Mouse (Mus musculus) liver, adult 2 months (tissue): ENCODE measurements around the gene Hlf. TPM values are rescaled to one million over a fixed set of nuclear protein-coding genes. Genes with fewer than 3 reads are reported as not detected.

Experiments used
- DNase-seq: peaks from one replicate; pipeline ENCODE4 v3.0.0-alpha.2; 2011; ENCODE audit warnings: low read depth, low spot score; ENCODE audit errors: extremely low read depth
- H3K27ac ChIP-seq: fragments of 200-500 bp; replicated peaks from 2 replicates; pipeline ENCODE4 v1.5.1; 2012; ENCODE audit warnings: low read depth, mild to moderate bottlenecking, control low read depth, inconsistent platforms, low read length; ENCODE audit not compliant: insufficient read depth
- H3K27me3 ChIP-seq: fragments of 200-500 bp; 2 replicates; pipeline ENCODE4 v1.6.1; 2012; ENCODE audit warnings: mild to moderate bottlenecking, moderate library complexity, low read length, inconsistent platforms; ENCODE audit not compliant: control insufficient read depth, insufficient read depth
- H3K36me3 ChIP-seq: fragments of 200-500 bp; 2 replicates; pipeline ENCODE4 v1.6.1; 2012; ENCODE audit warnings: low read length, inconsistent platforms; ENCODE audit not compliant: control insufficient read depth, insufficient read depth
- H3K4me1 ChIP-seq: fragments of 200-500 bp; 2 replicates; pipeline ENCODE4 v1.6.1; 2011; ENCODE audit warnings: low read length; ENCODE audit not compliant: control insufficient read depth, insufficient read depth
- H3K4me3 ChIP-seq: fragments of 200-500 bp; 2 replicates; pipeline ENCODE4 v1.5.1; 2011; ENCODE audit warnings: low read depth, mild to moderate bottlenecking, control low read depth, low read length, moderate library complexity; ENCODE audit not compliant: insufficient read depth
- H3K79me2 ChIP-seq: fragments of 200-500 bp; 2 replicates; pipeline ENCODE4 v1.6.1; 2012; ENCODE audit warnings: inconsistent platforms, mild to moderate bottlenecking, low read length, moderate library complexity; ENCODE audit not compliant: control insufficient read depth, insufficient read depth
- H3K9ac ChIP-seq: fragments of 200-500 bp; 2 replicates; pipeline ENCODE4 v1.6.1; 2012; ENCODE audit warnings: low read depth, mild to moderate bottlenecking, control low read depth, inconsistent platforms, low read length
- CTCF ChIP-seq: fragments of 200-500 bp; IDR thresholded peaks from 2 replicates; pipeline ENCODE4 v1.5.1; 2011; ENCODE audit warnings: low read depth, low read length, control low read depth
- POLR2A ChIP-seq: fragments of 200-500 bp; IDR thresholded peaks from 2 replicates; pipeline ENCODE4 v1.6.1; 2011; ENCODE audit warnings: low read length, control low read depth; ENCODE audit not compliant: insufficient read depth; ENCODE audit errors: extremely low read depth
- WGBS: fragments of 180-500 bp; shearing (Covaris S2); methylation state at CpG from one replicate; pipeline ENCODE4 v1.1.7; 2018; 5-methylcytosine and 5-hydroxymethylcytosine counted together
- polyA plus RNA-seq: library from polyadenylated mRNA; depleted of rRNA; stranded (reverse); fragments of >200 nt; gene quantifications from 2 replicates; pipeline ENCODE4 v1.2.3, GENCODE M21; 2012
- total RNA-seq: library from RNA; depleted of rRNA; stranded (reverse); fragments of >200 nt; gene quantifications from 2 replicates; pipeline ENCODE4 v1.2.3, GENCODE M21; 2014

The Hlf gene
- total and polyA plus RNA-seq, 2 experiments: 12.1 to 18.3 TPM

- H3K4me3 ChIP-seq: no peak overlapping the region
- peak overlapping the region; percentile 68 for H3K27ac ChIP-seq
- no peaks in the 10 kb centered on the region for H3K27me3 ChIP-seq
- H3K36me3 ChIP-seq: peaks cover 30% of the 10 kb centered on the region
- H3K79me2 ChIP-seq: no peaks in the 10 kb centered on the region
- H3K4me1 ChIP-seq: peaks cover 15% of the 10 kb centered on the region
- peak; percentile 94 for DNase-seq
- TF ChIP-seq CTCF (no peak), POLR2A (no peak)
- no peak overlapping the region for H3K9ac ChIP-seq
- 33% methylated on average over 5 of the region's 5 CpGs for WGBS
These were observed 48.4 kb downstream of the Hlf start for GRCm38 (mm10) chr11:90342267-90342666.

DNA sequence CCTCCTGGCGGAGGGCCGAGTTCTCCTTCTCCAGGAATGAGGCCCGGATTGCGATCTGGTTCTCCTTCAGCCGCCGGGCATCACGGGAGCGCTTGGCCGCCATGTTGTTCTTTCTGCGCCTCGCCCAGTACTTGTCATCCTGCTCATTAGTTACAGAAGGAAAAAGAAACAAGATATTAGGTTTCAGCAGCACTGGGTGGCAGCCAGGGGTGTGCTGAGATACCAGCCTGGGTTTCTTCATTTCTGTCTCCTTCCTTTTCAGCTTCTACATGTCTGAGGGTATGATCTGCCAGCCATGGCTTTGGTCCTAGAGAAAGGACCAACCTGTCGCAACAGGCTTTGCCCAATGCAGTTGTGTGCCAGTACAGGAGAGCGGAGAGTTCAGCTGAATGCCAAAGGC, 49.9 kb downstream of the Hlf start:
- DNase-seq: peak; percentile 71
- Histone ChIP-seq H3K27ac (no peak overlapping the region), H3K4me1 (peaks cover 11% of the 10 kb centered on the region), H3K9ac (no peak overlapping the region), H3K36me3 (peaks cover 30% of the 10 kb centered on the region), H3K4me3 (no peak overlapping the region), H3K79me2 (no peaks in the 10 kb centered on the region), H3K27me3 (no peaks in the 10 kb centered on the region)
- TF ChIP-seq CTCF (no peak), POLR2A (no peak)
- WGBS: 85% methylated on average over 13 of the region's 13 CpGs

DNA sequence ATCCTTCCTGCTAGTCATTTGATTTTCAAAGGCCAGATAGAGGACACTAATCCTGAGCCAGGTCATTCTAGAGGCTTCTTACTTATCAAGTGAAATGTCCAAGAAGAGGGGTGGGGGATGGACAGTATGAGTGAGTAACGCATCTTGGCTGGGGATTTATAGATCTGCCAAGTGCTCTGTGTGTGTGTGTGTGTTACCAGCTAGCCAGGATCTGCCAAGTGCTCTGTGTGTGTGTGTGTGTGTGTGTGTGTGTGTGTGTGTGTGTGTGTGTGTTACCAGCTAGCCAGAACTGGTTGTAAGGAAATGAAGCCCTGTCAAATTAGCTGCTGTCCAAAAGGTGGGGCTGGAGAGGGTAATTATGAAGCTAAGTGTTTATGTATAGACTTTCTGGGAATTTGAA, 55.9 kb downstream of the Hlf start:
- DNase-seq: no peak
- no peak overlapping the region for H3K27ac ChIP-seq
- H3K4me1 ChIP-seq: no peaks in the 10 kb centered on the region
- H3K79me2 ChIP-seq: no peaks in the 10 kb centered on the region
- TF ChIP-seq CTCF (no peak), POLR2A (no peak)
- peaks cover 13% of the 10 kb centered on the region for H3K36me3 ChIP-seq
- no peak overlapping the region for H3K9ac ChIP-seq
- no peak overlapping the region for H3K4me3 ChIP-seq
- no peaks in the 10 kb centered on the region for H3K27me3 ChIP-seq
- WGBS: 15% methylated on average over 1 of the region's 1 CpGs

- Histone ChIP-seq H3K27me3 (no peaks in the 10 kb centered on the region), H3K27ac (no peak overlapping the region), H3K4me3 (no peak overlapping the region), H3K79me2 (no peaks in the 10 kb centered on the region), H3K9ac (no peak overlapping the region), H3K36me3 (peaks cover 2% of the 10 kb centered on the region; the same call in 1 of the 2 replicates), H3K4me1 (no peaks in the 10 kb centered on the region)
- DNase-seq: no peak
- TF ChIP-seq CTCF (no peak), POLR2A (no peak)
- WGBS: 79% methylated on average over 4 of the region's 4 CpGs
These were observed 58.0 kb downstream of the Hlf start for GRCm38 (mm10) chr11:90332737-90333136.

DNA sequence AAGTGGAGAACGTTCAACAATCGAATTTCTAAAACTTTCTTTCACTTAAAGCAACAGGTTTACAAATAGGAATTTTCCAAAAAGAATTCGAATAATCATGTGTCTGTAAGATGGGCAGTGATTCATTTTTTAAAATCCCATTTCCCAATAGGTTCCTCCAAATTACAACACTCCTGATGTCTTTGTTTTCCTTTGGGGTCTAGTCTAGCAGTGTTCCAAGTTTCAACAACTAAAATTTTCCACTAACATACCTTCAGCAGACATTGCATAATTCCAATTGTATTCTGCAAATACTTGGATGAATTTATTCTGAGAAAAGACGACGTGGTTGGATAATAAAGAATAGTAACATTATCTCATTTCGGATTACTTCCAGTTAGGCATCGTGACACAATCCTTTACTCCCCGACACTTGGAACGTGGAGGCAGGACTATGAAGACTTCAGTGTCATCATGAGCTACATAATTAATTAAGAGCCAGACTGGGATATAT, 60.4 kb downstream of the Hlf start:
- H3K36me3 ChIP-seq: no peaks in the 10 kb centered on the region
- no peaks in the 10 kb centered on the region for H3K4me1 ChIP-seq
- TF ChIP-seq POLR2A (no peak), CTCF (no peak)
- no peaks in the 10 kb centered on the region for H3K79me2 ChIP-seq
- no peak for DNase-seq
- WGBS: 82% methylated on average over 9 of the region's 9 CpGs
- no peak overlapping the region for H3K27ac ChIP-seq
- H3K27me3 ChIP-seq: no peaks in the 10 kb centered on the region
- H3K4me3 ChIP-seq: no peak overlapping the region
- no peak overlapping the region for H3K9ac ChIP-seq

GRCm38 (mm10) chr11:90326836-90327235, 63.9 kb downstream of the Hlf start:
- TF ChIP-seq CTCF (no peak), POLR2A (no peak)

More at GRCm38 (mm10) chr11:90326836-90327235, 63.9 kb downstream of the Hlf start:
- Histone ChIP-seq H3K9ac (no peak overlapping the region), H3K27me3 (no peaks in the 10 kb centered on the region), H3K27ac (no peak overlapping the region), H3K36me3 (no peaks in the 10 kb centered on the region), H3K4me1 (no peaks in the 10 kb centered on the region), H3K79me2 (no peaks in the 10 kb centered on the region), H3K4me3 (no peak overlapping the region)
- WGBS: 67% methylated on average over 1 of the region's 1 CpGs
- DNase-seq: no peak
